Mouse (Mus musculus) adrenal gland, postnatal 14 days (tissue): ENCODE data around the gene Vmn1r85. TPM values are rescaled to one million over a fixed set of nuclear protein-coding genes. Genes with fewer than 3 reads are reported as not detected.
"Not testable (repeated sequence)": the region's sequence is repeated elsewhere in the genome, so short reads cannot be mapped to it uniquely, and the experiment has no call there.

Experiments
- DNase-seq: peaks from one replicate; pipeline ENCODE4 v3.0.0; 2021; ENCODE audit warnings: mixed read lengths
- long read RNA-seq, 2 experiments: library from polyadenylated mRNA; stranded (forward); transcript quantifications; one replicate each; pipeline ENCODE4 v2.0.0; 2021
- total RNA-seq: library from RNA; stranded (reverse); gene quantifications from 2 replicates; pipeline ENCODE4 v1.2.3, GENCODE M21; 2021

Gene Vmn1r85
- not detected in 2 replicates for total RNA-seq
- long read RNA-seq, experiment 1: 0 reads
- long read RNA-seq, experiment 2: 0 reads

- no peak for DNase-seq
These were observed at the start of gene Vmn1r85 for GRCm38 (mm10) chr7:13095073-13095472. Gene Vmn1r85, minus strand, starts transcription at chr7:13095173.

- no peak for DNase-seq
These were observed 45.1 kb upstream of the Vmn1r85 start, which contains the start of gene Vmn1r87 for GRCm38 (mm10) chr7:13140057-13140456. Gene Vmn1r87, minus strand, starts transcription at chr7:13140157.

GRCm38 (mm10) chr7:13137340-13137739 is 42.4 kb upstream of the Vmn1r85 start:
- no peak for DNase-seq

GRCm38 (mm10) chr7:13131856-13132255 is 36.9 kb upstream of the Vmn1r85 start:
- no peak for DNase-seq

GRCm38 (mm10) chr7:13123554-13124153 is 28.7 kb upstream of the Vmn1r85 start:
- peak; percentile 14 for DNase-seq

- no peak for DNase-seq
These were observed 24.8 kb upstream of the Vmn1r85 start, which contains the start of gene Vmn1r86 for GRCm38 (mm10) chr7:13119817-13120216. Gene Vmn1r86, minus strand, starts transcription at chr7:13119917.

GRCm38 (mm10) chr7:13072293-13072692 is 22.7 kb downstream of the Vmn1r85 start:
- DNase-seq: no peak

GRCm38 (mm10) chr7:13063399-13063798 is 31.6 kb downstream of the Vmn1r85 start:
- DNase-seq: not testable (repeated sequence)

GRCm38 (mm10) chr7:13059536-13059935 is 35.4 kb downstream of the Vmn1r85 start:
- DNase-seq: no peak

GRCm38 (mm10) chr7:13056913-13057700 is 37.9 kb downstream of the Vmn1r85 start:
- no peak for DNase-seq

- peak; percentile 95 for DNase-seq
These were observed 40.5 kb downstream of the Vmn1r85 start, which contains the start of gene Mzf1 for GRCm38 (mm10) chr7:13054287-13055010. Gene Mzf1, minus strand, starts transcription at chr7:13054764.

GRCm38 (mm10) chr7:13053961-13054286 is 41.0 kb downstream of the Vmn1r85 start:
- DNase-seq: no peak

- DNase-seq: no peak
These were observed 41.5 kb downstream of the Vmn1r85 start for GRCm38 (mm10) chr7:13053501-13053900.

GRCm38 (mm10) chr7:13053001-13053400 is 42.0 kb downstream of the Vmn1r85 start:
- no peak for DNase-seq

GRCm38 (mm10) chr7:13046084-13046483 is 48.9 kb downstream of the Vmn1r85 start:
- peak; percentile 81 for DNase-seq

- DNase-seq: no peak
These were observed 50.7 kb downstream of the Vmn1r85 start for GRCm38 (mm10) chr7:13044254-13044625.

GRCm38 (mm10) chr7:13043445-13044253 is 51.3 kb downstream of the Vmn1r85 start:
- DNase-seq: peak; percentile 54

- DNase-seq: no peak
These were observed 51.9 kb downstream of the Vmn1r85 start for GRCm38 (mm10) chr7:13043120-13043444.

GRCm38 (mm10) chr7:13042511-13042910 is 52.5 kb downstream of the Vmn1r85 start:
- no peak for DNase-seq

GRCm38 (mm10) chr7:13041256-13041655 is 53.7 kb downstream of the Vmn1r85 start:
- no peak for DNase-seq

GRCm38 (mm10) chr7:13039181-13039580 is 55.8 kb downstream of the Vmn1r85 start:
- no peak for DNase-seq

GRCm38 (mm10) chr7:13038621-13039169 is 56.3 kb downstream of the Vmn1r85 start:
- DNase-seq: no peak
